Mouse (Mus musculus) lung, postnatal 25 days (tissue): ENCODE measurements around the gene Gm10053.
"Not testable (repeated sequence)": the region's sequence is repeated elsewhere in the genome, so short reads cannot be mapped to it uniquely, and the experiment has no call there.

Experiments
- DNase-seq: peaks from one replicate; pipeline ENCODE4 v3.0.0; 2022; ENCODE audit warnings: low spot score

The Gm10053 gene

DNA sequence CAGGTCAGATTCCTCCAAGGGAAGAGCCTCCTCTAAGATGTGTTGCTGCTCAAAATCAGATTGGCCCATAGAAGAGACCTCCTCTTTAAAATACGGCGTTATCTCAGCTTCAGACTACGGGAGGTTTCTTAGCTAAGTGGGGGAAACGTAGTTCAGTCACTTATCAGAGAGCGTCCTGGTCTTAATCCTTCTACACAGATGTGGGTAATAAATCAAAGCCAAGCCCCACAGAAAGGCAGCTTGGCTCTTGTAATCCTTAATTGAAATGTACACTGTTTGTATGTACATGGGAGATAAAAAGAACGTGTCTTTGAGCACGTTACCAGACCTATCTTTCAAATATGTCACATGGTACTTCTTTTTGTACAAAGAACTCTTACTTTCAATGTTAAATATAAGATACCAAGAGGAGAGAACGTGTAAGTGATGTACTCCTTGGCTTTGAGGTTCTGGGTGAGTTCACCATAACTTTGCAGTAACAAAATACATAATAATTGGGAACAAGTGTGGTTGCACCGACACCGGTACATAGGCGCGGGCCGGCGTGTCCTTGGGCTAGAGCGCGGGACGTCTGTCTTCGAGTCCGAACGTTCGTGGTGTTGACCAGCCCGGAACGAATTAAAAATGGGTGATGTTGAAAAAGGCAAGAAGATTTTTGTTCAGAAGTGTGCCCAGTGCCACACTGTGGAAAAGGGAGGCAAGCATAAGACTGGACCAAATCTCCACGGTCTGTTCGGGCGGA lies at the start of gene Gm10053:
Gene Gm10053 (plus strand): TSS at position 558 of the 742 bp plus-strand sequence.
- not testable (repeated sequence) for DNase-seq

DNA sequence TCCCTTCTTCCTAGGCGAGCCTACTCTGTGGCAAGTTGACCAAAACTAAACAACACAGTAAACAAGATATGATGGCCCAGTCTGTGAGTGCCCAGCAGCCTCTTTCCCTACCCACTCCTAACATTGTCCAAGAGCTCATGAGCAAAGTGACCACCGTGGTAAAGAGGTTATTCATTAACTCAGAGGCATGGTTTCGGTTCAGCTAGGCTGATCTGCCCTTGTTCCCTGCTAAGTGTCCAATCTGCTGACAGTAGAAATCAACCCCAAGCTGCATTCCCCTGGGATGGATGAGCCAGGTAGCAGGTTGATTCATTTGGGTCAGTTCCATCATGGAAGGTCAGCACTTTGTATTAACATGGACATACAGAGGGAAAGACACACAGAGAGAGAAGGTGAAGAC lies 33.4 kb upstream of the Gm10053 start:
- DNase-seq: no peak

DNA sequence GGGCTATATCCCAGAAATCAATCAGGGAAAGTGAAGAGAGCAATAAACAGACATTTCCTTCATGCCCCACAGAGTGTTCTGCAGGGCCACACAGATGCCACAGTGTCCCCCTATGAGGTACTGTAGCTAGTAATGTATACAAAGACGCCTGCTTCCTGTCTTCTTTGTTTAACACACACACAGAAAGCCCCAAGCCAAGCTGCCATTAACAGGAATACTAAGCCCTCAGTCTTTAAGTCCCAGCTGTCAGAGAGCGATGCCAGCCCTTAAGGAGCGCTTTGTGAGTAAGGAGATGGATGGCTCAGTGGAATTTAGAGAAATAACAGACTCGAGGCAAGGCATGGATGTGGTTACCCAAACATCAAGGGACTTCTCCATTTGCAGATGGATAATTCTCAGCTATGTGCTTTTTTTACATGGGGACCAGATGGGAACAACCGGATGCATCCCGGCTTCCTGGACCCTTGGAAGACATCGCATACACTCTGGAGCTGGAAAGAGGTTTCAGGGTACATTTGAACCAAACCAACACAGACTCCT lies 30.4 kb upstream of the Gm10053 start:
- no peak for DNase-seq

DNA sequence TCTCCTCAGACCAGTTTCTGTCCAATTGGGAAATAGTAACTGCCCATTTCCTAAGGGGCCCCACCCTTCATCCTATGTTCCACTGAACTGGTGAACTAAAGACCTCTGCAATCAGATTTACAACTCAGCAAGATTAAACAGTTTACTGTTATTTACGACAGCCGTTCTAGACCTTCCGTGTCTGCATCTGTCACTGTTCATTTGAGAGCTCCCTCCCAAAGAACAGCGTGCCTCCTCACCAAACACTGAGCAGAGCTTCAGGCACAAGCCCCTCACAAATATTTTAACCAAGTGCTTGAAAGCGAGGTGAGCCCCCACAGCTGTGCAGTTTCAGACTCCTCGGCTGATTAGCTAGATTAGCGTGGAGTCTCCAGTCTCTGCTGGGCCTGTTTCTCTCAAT lies 27.1 kb upstream of the Gm10053 start:
- DNase-seq: no peak

DNA sequence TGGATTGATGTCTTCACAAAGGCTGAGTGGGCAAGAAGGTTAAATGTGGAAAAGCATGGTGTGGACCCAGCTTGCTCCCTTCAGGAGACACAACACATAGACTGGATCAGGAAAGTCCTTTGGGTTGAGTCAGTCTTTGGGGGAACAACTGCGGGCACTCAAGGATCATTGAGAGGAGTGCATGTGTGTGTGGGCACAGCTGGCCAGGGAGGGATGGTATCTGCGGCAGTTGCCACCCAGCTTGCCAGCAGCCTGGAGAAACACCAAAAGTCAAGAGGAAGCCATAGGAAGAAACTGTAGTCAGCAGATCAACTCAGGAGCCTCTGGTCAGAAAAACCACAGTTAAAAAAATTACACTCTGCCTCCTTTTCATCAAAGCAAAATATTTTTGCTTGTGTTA lies 26.6 kb upstream of the Gm10053 start:
- no peak for DNase-seq

DNA sequence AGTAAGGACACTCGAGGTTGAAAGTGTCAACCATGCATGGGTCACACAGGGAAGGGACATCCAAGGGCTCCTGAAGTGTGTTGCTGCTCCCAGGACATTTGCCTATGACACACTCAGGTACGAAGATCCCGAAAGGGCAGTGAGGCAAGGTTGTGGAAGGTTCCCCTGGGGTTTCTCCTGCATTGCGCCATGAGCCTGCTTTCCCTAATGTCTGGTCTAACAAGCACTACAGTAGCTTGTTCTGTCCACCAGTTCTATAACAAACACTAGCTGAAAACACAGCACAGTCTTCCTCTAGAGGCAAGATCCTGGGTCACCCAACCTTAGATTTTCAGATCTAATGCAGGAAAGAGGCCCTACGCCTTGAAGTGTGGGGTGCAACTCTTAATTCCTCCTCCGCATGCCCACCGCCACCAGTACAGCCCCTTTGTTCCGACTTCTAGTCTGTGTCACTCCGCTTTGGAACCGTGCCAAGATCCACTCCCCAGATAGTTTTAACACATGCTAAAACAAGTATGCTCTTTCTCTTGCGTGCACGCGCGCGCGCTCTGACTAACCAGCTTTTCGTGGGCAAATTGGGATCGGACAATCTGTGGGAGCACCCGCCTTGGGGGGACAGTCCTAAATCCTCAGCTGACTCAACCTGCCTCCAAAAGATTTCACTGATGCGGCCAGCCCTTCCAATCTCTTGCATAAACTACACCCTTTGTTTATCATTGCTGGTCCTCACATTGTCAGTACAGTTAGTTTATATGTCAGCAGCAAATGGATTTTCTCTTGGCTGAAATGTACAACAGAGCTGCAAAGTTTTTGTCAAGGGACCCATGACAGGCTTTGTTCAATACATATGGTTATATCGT lies 23.8 kb upstream of the Gm10053 start:
- no peak for DNase-seq

DNA sequence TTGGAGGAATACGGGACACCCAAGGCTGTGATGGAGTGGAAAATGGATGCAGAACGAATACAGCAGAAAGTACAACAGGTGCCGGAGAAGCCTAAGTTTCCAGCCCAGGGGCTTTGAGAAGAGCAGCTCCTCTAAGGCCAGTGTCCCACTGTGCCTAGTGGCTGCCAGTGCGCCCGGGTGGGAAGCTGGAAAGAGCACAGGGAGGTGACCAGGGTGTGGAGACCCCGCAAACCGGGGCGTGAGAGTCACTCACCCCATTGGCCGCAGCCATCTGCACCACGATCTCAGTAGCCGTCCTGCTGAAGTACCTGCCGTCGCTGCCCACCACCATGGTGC lies 14.2 kb upstream of the Gm10053 start:
- DNase-seq: no peak

DNA sequence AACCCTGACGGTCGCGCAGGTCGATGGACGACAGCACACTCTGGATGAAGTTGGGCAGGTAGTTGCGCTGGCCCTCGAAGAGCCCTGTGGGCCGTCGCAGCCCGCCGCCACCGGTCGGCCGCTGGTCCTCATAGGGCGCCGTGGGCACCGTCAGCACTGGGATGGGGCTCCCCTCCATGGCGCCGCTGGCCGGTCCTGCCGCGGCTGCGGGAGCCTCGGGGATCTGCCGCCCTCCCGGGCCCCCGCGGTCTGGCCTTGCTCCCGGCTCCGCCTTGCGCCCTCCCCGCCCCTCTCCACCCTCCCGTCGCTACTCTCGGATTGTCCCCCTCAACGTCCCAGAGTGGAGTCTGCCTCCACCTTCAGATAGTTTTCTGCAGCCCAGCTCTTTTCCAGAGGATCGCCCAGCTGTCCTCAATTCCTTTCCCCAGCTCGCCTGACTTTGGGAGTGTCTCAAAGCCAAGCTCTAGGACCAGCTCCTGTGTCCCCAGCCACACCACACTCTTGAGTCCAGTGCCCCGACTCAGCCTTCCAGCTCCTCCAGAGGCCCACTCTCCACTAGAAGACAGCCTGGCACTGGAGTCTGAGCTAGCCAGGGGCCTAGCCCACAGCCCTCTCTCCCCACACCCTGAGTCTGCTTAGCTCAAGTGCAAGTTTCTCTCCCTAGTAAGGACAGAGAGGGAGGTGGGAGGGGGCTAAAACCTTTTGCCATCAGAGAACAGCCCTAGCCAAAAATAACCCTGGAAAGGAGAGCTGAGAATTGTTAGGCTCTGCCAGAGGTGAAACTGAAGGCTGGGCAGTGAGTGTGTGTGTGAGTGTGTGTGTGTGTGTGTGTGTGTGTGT lies 13.7 kb upstream of the Gm10053 start, which contains the start of gene Pgm5:
Gene Pgm5 (minus strand): TSS at position 244 of the 840 bp plus-strand sequence.
- DNase-seq: no peak

DNA sequence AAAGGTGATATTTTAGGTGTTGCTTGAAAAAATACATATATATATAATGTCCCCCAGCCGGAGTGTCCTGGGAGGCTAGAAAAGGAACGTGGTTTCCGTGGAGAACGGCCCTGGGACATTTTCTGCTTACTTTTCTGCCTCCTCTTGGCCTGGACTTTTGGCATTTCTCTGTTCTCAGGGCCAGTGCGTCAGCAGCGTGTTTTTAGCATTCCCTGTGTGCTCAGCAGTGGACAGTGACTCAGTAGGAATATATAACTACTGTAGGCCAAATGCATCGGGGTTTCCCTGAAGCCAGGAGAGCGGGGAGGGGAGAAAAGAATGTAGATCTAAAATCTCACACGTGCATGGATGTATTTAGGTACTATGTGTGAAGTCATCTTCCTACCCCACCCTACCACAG lies 10.1 kb upstream of the Gm10053 start:
- no peak for DNase-seq

DNA sequence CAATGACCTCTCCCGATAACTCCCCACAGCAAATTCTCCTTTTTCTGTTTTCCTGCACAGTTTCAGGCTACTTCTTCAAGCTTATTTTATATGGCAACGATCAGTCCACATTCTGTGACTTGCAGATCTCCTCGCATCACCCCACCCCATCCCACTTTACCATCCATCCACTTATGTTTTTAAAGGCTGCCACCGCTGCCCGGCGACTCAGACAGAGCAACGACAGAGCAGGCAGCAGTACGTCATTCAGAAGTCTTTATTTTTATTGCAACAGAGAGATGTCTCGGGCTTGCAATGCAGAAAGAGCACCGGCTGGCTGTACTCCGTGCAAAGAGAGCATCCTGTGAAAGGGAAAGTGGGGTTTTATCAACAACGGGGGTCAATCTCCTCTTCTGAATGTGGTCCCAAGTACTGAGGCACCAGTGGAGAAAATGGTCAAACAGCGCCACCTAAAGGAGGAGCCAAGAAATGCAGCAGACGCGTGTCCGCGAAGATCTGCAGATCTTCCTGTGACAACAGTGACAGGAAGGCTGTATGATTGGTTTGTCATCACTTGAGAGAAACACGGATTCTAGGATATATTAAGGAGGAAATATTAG lies 4.3 kb upstream of the Gm10053 start:
- peak; percentile 55 for DNase-seq

DNA sequence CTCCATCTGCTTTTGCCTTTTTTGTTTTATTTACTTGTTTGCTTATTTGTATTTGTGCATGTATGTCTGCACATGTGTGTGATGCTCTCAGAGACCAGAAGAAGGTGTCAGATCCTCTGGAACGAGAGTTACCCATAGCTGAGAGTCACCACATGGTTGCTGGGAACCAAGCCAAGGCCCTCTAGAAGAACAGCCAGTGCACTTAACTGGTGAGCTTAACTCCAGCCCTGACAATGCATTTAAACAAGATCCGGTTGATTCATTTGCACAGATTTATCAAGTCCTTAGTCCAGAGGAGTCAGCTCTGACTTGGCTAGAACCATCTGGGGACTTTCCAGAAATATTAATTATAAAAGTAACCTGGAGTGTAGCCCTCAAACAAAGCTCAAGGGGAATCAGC lies 1.6 kb upstream of the Gm10053 start:
- DNase-seq: no peak

DNA sequence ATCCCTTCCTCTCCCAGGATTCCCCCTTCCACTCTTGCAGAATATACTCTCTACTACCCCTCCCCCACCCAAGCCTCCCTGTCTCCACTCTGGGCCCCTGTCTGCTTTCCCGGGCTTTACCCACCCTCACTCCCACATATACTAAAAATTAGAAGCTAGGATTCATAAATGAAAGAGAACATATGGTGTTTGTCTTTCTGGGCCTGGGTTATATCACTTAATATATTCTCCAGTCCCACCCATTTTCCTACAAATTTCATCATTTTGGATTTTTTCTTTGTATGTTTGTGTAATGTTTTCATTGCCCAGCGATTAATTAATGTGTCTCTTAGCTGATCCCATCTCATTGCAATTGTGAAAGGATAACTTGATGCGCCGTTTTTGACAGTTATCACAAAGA lies 5.8 kb downstream of the Gm10053 start:
- no peak for DNase-seq

DNA sequence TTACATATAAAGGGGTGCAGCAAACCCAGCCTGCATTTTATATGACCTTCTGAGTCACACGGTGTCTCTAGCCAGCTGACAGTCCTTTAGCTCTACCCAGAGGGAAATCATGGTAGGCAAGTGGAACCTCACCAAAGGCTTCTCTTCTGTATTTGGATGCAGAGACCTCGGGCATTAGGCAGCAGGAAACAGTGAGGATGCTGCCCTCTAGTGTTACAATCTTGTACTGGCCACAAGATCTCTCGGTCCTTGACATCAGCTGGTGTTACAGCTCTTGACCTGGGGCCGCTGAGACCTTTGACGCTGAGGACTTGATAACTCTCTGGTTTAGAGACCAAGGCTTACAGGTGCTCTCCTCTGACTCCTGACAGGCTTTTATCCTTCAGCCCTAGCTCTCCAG lies 10.0 kb downstream of the Gm10053 start:
- peak; percentile 56 for DNase-seq

DNA sequence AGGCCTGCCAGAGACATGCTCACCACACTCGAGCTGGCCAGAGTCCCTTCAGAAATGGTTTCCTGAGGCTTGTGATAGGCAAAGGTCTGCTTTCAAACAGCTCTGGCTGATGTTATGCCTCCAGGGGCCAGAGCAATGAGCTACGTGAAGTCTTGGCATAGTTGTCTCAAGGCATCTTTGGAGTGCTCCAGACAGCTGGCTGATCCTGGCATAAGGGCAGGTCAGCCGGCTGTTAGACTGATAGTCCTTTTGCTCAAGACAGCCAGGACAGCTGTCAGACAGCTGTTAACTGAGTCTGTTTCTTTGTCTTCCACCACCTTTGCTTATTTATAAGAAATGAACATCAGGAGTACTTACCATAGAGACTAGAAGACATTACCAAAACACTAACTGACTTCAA lies 11.4 kb downstream of the Gm10053 start:
- DNase-seq: no peak

DNA sequence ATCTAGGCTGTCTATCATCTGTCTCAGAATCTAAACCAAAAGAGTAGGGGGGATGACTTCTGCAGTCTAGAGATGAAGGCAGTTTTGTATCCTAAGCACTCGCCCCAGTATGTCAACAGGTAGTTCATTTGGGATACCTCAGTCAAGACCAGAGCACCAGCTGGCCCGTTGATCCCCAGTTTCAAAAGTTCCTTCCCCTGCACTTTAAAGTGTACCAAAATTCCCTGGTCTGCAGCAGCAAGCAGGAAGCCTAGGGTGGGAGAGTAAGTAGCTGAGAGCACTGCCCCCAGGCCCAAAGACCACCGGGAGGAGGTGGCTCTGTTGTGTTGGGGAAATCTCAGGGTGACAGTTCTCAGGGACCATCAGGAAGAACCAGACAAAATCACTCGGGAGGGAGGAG lies 21.1 kb downstream of the Gm10053 start:
- DNase-seq: no peak

DNA sequence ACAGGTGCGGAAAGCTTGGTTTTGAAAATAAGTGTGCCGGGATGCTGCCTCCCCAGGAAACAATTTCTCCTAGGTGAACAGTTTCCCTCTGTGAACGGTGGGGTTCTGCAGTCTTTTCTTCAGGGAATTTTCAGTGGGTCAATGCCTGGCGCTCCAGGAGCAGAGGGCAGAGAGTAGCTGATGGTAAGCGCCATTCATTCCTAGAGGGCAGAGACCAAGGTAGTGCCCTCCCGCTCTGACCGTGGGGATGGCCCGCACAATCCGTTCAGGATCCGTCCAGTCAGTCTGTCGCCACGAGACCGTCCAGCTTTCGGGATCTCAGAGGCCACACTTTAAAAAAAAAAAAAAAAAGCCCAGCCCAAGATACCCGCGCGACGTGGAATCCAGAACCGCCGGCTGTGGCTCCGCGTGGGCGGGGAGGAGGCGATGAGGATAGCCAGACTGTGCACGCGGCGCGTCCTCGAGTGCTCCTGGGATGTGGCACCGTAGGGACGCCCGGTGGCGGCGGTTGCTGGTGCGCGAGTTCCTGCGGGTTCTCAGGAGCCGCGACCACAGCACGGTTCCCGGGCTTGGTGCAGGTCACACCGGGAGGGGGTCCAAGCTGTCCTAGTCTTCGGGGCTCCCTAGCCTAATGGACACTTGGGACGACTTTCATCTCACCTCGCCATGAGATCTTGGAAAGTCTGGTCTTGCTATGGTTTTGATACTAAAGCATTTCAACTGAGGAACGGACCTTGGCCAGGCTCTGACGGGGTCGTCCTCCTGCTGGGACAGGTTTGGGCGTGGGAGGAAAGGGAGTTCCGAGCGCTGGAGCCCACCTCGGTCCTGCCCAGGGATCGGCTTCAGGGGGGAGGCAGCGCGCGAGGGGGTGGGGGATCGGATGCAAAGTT lies 21.8 kb downstream of the Gm10053 start:
- DNase-seq: no peak

DNA sequence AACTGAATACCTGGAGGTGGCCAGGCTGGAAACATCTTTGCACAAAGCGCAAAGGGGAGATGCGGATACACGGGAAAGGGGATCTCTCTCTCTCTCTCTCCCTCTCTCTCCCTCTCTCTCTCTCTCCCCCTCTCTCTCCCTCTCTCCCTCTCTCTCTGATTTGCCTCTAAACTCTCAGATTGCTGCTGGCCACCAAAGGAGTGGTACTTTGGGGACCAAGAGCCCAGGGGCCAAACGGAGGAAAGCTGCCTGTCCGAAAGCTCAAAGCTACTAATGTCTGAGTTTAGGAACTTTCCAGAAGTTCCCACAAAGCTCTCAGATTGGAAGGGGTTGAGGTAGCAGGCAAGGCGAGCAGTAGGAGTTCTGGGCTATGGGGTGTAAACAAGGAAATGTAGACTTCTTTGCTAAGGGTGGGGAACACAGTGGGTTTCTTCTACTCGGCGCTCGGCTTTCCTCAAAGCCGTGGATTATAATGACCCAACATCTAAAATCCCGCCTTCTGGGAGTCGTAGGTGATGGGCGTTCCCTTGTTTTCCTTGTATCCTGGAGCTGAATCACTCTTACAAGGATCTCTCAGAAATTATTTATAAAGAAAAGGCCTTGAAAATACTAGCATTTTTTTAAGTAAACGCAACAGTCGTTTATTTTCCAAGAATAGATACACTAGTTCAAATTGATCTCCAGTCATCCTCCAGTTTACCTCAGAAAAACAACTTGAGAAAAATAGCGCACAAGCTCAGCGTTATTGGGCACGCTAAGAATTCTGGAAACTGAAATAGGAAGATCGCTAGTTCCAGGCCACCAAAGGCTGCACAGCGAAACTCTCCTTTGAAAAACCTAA lies 22.6 kb downstream of the Gm10053 start:
- DNase-seq: no peak

DNA sequence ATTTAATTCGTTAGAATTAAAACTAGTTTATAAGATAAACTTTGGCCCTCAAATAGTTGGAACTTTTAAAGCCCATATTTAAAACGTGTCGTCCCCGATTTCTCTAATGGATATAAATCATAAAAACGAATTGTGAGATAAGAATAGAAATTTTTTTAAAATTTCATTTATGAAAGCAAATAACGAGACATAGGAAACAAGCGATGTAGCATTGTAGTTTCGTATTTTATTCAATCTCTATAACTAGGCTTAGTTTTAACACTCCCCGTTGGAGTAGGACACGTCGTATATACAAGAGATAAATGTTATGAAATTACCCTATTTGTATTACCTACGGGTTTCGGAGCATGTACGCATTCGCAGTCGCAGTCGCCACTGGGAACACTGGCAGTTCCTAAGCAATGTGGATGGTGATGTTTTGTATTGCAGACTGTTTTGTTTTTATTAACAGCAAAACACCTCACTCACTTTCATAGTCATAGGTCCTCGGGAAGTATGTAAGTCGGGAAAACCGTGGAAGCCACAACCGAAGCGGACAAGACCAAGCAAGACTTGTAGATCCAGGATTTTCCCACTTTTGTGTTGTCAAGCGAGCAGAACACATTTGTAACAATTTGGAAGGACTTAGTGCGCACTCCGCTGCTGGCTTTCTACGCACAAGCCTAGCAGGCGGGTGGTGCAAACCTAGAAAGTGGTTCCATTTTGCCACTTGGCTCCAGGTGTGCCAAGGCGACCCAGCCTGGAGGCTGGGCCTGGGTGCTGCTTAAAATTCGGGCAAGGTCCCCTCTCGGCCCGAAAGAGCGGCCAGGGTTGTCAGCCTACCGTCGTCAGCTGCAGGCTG lies 23.5 kb downstream of the Gm10053 start:
- DNase-seq: no peak
